Mouse (Mus musculus) G1E (cell line): ENCODE measurements around the gene Bcap29. TPM values are rescaled to one million over a fixed set of nuclear protein-coding genes. Genes with fewer than 3 reads are reported as not detected.

ENCODE experiments used
- ATAC-seq: 2 replicates; pipeline ENCODE4 v1.8.0; 2016; ENCODE audit warnings: mild to moderate bottlenecking; ENCODE audit not compliant: insufficient number of reproducible peaks, poor library complexity, low FRiP score, severe bottlenecking; ENCODE audit errors: extremely low read depth
- DNase-seq: peaks from one replicate; pipeline ENCODE4 v3.0.0; 2012; ENCODE audit warnings: low spot score
- H3K27me3 ChIP-seq: 2 replicates; pipeline ENCODE4 v1.6.1; 2012; ENCODE audit warnings: mild to moderate bottlenecking, low read length, inconsistent platforms; ENCODE audit not compliant: insufficient read depth
- H3K36me3 ChIP-seq: replicated peaks from 2 replicates; pipeline ENCODE3; 2012; ENCODE audit warnings: mild to moderate bottlenecking, inconsistent platforms
- H3K4me1 ChIP-seq: 2 replicates; pipeline ENCODE4 v1.6.1; 2012; ENCODE audit warnings: low read depth, low read length, inconsistent platforms, mixed read lengths; ENCODE audit not compliant: insufficient read depth
- H3K4me3 ChIP-seq: 2 replicates; pipeline ENCODE4 v1.5.1; 2012; ENCODE audit warnings: low read depth, mild to moderate bottlenecking, inconsistent platforms, low read length, moderate library complexity, mixed read lengths
- H3K9me3 ChIP-seq: replicated peaks from 2 replicates; pipeline ENCODE4 v1.6.1; 2012; ENCODE audit warnings: inconsistent platforms
- CTCF ChIP-seq: IDR thresholded peaks from 2 replicates; pipeline ENCODE4 v1.5.1; 2012; ENCODE audit warnings: low read depth, low read length, inconsistent platforms, mixed read lengths
- GATA1 ChIP-seq: IDR thresholded peaks from 2 replicates; pipeline ENCODE4 v1.6.1; 2012; ENCODE audit warnings: borderline replicate concordance, low read length, inconsistent platforms, mixed read lengths
- GATA2 ChIP-seq: IDR thresholded peaks from 2 replicates; pipeline ENCODE4 v1.6.1; 2012; ENCODE audit warnings: low read depth, low read length, inconsistent platforms, borderline replicate concordance
- POLR2AphosphoS5 ChIP-seq: IDR thresholded peaks from 2 replicates; pipeline ENCODE4 v1.6.1; 2012; ENCODE audit warnings: low read depth, low read length, inconsistent platforms; ENCODE audit not compliant: insufficient replicate concordance
- TAL1 ChIP-seq: conservative IDR thresholded peaks from 2 replicates; pipeline ENCODE4 v1.6.1; 2012; ENCODE audit warnings: low read depth, low read length, inconsistent platforms, mixed read lengths
- polyA plus RNA-seq: library from polyadenylated mRNA; stranded (reverse); fragments of >175 nt; gene quantifications from 2 replicates; pipeline ENCODE4 v1.2.3, GENCODE M21; 2012
- total RNA-seq, 2 experiments: library from RNA; stranded (forward) in 1 of 2; stranded (reverse) in 1 of 2; fragments of 200-1000 nt in 1 of 2; fragments of >200 nt in 1 of 2; fragmentation: Nextera tagmentation in 1 of 2; gene quantifications; 2 replicates each; pipeline ENCODE4 v1.2.3; 2014 to 2017

Gene Bcap29
- total RNA-seq (2014; fragmentation: Nextera tagmentation) (90.5 and 94.3 TPM in 2 replicates), total RNA-seq (2017) (46.6 and 47.6 TPM in 2 replicates), polyA plus RNA-seq (28.3 and 37.5 TPM in 2 replicates)

DNA sequence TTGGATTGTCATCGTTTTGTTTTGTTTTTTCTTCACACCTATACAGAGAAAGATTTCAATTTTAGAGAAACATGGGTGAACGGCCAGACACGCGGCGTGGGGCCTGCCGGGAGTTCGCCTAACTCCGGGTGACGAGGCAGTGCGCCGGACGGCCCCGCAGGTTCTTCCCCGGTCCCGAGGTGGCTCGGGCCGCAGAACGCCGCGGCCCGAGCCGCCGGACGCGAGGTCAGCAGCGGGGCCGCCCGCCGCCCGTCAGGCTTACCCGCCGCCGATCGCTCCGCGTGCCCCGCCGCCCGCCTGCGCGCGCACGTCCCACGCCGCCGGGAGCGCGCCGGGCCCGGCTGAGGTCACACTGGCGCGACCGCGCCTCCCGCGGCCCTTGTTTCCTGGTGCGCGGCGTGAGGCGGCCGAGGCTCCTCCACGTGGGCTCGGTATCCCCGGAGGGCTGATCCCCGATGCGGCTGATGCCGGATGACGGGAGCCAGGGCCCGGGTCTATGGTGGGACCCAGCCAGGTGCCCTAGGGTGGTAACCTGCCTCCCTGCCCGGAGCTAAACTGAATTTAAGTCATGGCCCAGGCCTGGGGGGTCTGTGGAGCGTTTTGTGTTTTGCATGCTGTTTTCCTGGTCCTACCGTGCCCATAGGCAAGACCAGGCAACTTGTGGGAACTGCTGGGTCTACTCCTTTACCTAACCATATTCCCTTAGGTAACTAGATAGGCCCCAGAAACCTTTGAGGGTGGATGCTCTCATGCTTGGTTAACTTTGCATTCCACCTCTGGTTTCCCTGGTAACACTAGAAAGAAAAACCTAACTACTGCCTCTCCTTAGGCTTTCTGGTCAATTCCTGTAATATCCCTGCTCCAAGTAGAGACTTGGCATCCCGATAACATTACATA lies at the start of gene Bcap29:
TSS of gene Bcap29 (minus strand) at position 316 of the 897 bp plus-strand sequence.
- ATAC-seq (peak; percentile 40; the same call in 1 of the 2 replicates), DNase-seq (peak; percentile 94)
- Histone ChIP-seq H3K27me3 (no peaks in the 10 kb centered on the region), H3K4me3 (peak within 1 kb of the TSS; percentile 77), H3K36me3 (peaks cover 43% of the 10 kb centered on the region), H3K9me3 (no peaks in the 10 kb centered on the region), H3K4me1 (peaks cover 34% of the 10 kb centered on the region)
- TF ChIP-seq GATA2 (no peak), CTCF (no peak), GATA1 (no peak), POLR2AphosphoS5 (no peak), TAL1 (no peak)

DNA sequence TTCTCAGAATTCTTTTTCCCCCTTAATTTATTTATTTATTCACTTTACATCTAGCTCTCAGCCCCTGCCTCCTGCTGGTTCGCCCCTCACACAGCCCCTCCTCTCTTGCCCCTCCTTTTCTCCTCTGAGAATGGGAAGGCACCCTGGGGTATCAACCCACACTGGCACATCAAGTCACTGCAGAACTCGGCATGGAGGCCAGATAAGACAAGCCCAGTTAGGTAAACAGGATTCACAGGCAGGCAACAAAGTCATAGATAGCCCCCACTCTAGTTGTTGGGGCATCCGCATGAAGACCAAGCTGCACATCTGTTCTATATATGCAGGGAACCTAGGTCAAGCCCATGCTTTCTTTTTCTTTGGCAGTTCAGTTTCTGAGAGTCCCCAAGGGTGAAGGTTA lies 32.7 kb upstream of the Bcap29 start:
- DNase-seq (no peak), ATAC-seq (no peak)
- TF ChIP-seq GATA2: no peak
- H3K36me3 ChIP-seq: peaks cover 81% of the 10 kb centered on the region
- no peaks in the 10 kb centered on the region; the same call in 1 of the 2 replicates for H3K9me3 ChIP-seq
- no peaks in the 10 kb centered on the region for H3K4me1 ChIP-seq
- no peak overlapping the region for H3K4me3 ChIP-seq
- H3K27me3 ChIP-seq: no peaks in the 10 kb centered on the region

DNA sequence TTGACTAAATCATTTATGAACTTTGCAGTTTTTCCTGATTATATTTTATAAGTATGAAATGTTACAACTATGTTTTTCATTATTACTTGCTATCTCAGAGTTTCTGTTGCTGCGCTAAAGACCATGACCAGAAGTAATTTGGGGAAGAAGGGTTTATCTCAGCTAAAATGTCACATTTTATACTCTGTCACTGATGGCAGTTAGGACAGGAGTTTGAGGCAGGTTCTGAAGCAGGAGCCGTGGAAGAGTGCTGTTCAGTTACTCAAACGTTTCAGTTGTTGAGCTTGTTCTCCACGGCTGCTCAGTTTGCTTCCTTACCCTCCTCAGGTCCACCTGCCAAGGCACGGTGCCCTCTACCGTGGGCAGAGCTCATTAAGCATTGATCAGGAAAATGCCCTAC lies 31.5 kb upstream of the Bcap29 start:
- DNase-seq (no peak), ATAC-seq (no peak)
- Histone ChIP-seq H3K36me3 (peaks cover 79% of the 10 kb centered on the region), H3K27me3 (no peaks in the 10 kb centered on the region), H3K4me3 (no peak overlapping the region), H3K4me1 (no peaks in the 10 kb centered on the region), H3K9me3 (no peaks in the 10 kb centered on the region; the same call in 1 of the 2 replicates)
- no peak for TF ChIP-seq TAL1

DNA sequence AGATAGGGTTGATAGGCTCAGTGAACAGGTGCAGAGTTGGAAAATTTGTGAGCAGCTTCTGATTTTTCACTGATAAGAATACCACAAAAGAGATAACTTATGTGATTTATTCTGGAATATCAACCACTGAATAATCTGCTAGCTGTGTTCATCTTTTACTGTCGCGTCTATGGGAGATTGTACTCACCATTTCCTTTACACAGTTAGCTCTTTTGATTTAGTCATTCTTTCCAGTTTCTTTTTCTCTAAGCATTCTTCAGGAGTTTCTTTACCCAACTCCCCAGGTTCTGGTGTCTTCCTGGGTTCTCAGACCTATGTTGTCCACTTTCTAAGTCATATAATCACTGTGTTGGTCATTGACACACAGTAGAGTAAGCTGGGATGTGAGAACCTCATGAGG lies 22.4 kb upstream of the Bcap29 start:
- Histone ChIP-seq H3K27me3 (no peaks in the 10 kb centered on the region), H3K4me1 (peaks cover 27% of the 10 kb centered on the region), H3K4me3 (no peak overlapping the region), H3K9me3 (no peaks in the 10 kb centered on the region), H3K36me3 (peaks cover 25% of the 10 kb centered on the region)
- ATAC-seq (no peak), DNase-seq (no peak)
- TF ChIP-seq CTCF (no peak), GATA1 (no peak), GATA2 (no peak), POLR2AphosphoS5 (no peak), TAL1 (no peak)

GRCm38 (mm10) chr12:31654965-31655477 lies 20.6 kb upstream of the Bcap29 start:
- Histone ChIP-seq H3K27me3 (no peaks in the 10 kb centered on the region), H3K9me3 (no peaks in the 10 kb centered on the region), H3K4me3 (peak overlapping the region; percentile 80), H3K4me1 (peaks cover 27% of the 10 kb centered on the region), H3K36me3 (peaks cover 29% of the 10 kb centered on the region)
- ATAC-seq (peak; percentile 32; the same call in 1 of the 2 replicates), DNase-seq (peak; percentile 62)
- TF ChIP-seq CTCF (0 out of 2 replicates have a peak, but pooled peaks have one; percentile 7), GATA2 (no peak)

DNA sequence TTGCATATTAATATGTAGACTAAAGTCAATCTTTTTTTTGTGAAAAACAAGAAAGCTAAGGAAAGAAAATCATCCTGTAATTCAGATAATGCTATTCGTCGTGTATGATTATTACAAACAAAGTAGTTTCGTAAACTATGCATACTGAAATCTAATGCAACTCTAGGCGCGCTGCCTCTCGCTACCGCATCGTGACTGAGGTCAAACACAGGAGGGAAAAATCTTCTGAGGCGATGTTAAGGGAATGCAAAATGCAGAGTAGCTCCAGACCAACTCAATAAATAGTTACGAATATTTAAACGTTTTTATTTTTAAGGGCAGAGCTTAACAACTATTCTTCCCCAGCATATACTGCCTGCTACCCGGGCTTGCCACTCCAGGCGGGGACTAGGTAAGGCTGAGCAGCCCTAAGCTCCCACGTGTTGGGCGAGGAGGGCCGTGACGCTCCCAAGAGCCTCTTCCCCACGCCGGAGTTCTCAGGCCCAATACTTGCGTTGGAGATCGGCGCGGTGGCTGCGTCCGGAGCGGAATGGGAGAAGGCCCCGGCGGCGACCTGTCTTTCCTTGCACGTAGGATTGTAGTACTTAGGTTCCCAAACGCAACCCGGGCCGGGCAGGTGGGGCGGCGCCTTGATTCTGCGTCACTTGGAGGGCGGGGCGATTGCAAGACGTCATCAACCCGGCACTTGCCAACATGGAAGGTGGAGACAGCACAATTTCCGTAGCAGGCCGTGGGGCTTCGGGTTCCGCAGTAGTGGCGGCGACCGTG lies 19.9 kb upstream of the Bcap29 start, which contains the start of the genes Dus4l and Cog5:
TSS of gene Dus4l (minus strand) at position 630 of the 768 bp plus-strand sequence.
TSS of gene Cog5 (plus strand) at position 673 of the 768 bp plus-strand sequence.
- peak; percentile 92 for DNase-seq
- H3K4me3 ChIP-seq: peak within 1 kb of the TSS; percentile 80
- H3K36me3 ChIP-seq: peaks cover 34% of the 10 kb centered on the region
- ATAC-seq: peak; percentile 81
- no peak for TF ChIP-seq GATA2
- TF ChIP-seq POLR2AphosphoS5: no peak
- no peak for TF ChIP-seq TAL1
- TF ChIP-seq CTCF: no peak
- TF ChIP-seq GATA1: no peak
- no peaks in the 10 kb centered on the region for H3K9me3 ChIP-seq
- peaks cover 26% of the 10 kb centered on the region for H3K4me1 ChIP-seq
- H3K27me3 ChIP-seq: no peaks in the 10 kb centered on the region
